Mouse (Mus musculus): Measurements from ENCODE around the gene Rfxank.

- TF ChIP-seq CTCF (IDR thresholded peaks at IDR 0.05; ENCODE audit: low read depth, low read length) (no peak), POLR2A (IDR thresholded peaks at IDR 0.05; ENCODE audit: extremely low read depth, insufficient read depth, low read length) (no peak)
These were observed 14.0 kb downstream of the Rfxank start for GRCm38 (mm10) chr8:70124992-70125391.
